Mouse (Mus musculus): ENCODE results near the gene Helb. TPM values are rescaled to one million over a fixed set of nuclear protein-coding genes. Genes with fewer than 3 reads are reported as not detected.
A peak's percentile ranks its signal among the peaks of the same experiment; 100 is the strongest.
"Not testable (repeated sequence)": the region's sequence is repeated elsewhere in the genome, so short reads cannot be mapped to it uniquely, and the experiment has no call there.

Helb gene
- polyA plus RNA-seq, 1 experiment from 2014 or later: 4.7 TPM

DNA sequence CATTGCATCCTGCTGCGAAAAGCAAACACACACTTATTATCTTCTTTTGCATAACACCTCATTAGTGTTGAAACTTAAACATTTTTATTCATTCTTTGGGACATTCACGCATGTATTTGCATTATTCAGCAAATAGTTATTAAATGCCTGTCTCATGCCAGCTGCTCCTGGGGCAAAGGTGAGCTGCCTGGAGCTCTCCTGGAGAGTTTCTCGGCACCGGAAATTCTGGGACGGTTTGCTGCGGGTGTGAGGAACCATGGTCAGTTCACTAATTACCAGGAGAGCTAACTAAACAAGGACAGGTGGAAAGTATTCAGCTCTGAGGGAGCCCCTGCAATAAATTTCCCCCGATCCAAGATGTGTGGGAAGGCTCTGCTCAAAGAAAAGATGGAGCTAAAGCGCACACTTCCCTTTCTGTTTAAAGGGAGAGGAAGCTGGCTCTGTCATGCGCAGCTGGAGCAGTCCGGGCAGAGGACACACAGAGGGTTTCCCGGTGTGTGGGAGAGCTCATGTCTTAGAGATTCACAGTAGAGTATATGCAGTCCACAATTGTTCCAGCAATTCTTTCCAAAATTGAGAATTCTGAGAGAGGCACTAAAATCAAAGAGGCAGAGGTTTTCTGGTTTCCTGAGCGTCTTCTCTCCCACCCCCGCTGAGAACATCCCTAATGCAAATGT, 16.0 kb upstream of the Helb start:
- peak overlapping the region; percentile 45 for H3K4me2 ChIP-seq (replicated peaks; ENCODE audit: low read depth, low read length)
- peaks cover 3% of the 10 kb centered on the region; the same call in 1 of the 2 replicates for H3K27me3 ChIP-seq (ENCODE audit: insufficient read depth, low read length)
- no peak overlapping the region for H3K27ac ChIP-seq (ENCODE audit: low read length)
- 0 out of 2 replicates have a peak, but pooled peaks cover 4% of the 10 kb centered on the region for H3K4me1 ChIP-seq (ENCODE audit: insufficient read depth, low read length)
- ATAC-seq (ENCODE audit: low FRiP score, low TSS enrichment): 0 out of 2 replicates have a peak, but pooled peaks have one; percentile 67
- H3K9me3 ChIP-seq (ENCODE audit: low read length): no peaks in the 10 kb centered on the region
- H3K36me3 ChIP-seq (ENCODE audit: insufficient read depth, low read length): no peaks in the 10 kb centered on the region
- H3K4me3 ChIP-seq (ENCODE audit: low read length): peak overlapping the region; percentile 24; the same call in 1 of the 2 replicates
- 25% methylated on average over 13 of the region's 13 CpGs for WGBS
- 0 out of 2 replicates have a peak overlapping the region, but pooled peaks have one; percentile 25 for H3K9ac ChIP-seq (replicated peaks; ENCODE audit: low read length)

GRCm38 (mm10) chr10:120125465-120125857, 12.7 kb upstream of the Helb start:
- Histone ChIP-seq H3K4me1 (ENCODE audit: insufficient read depth, low read length) (0 out of 2 replicates have a peak, but pooled peaks cover 4% of the 10 kb centered on the region), H3K27ac (ENCODE audit: low read length) (no peak overlapping the region), H3K4me3 (ENCODE audit: low read length) (no peak overlapping the region), H3K9me3 (ENCODE audit: low read length) (no peaks in the 10 kb centered on the region), H3K4me2 (replicated peaks; ENCODE audit: low read depth, low read length) (no peak overlapping the region), H3K9ac (replicated peaks; ENCODE audit: low read length) (no peak overlapping the region), H3K36me3 (ENCODE audit: insufficient read depth, low read length) (no peaks in the 10 kb centered on the region), H3K27me3 (ENCODE audit: insufficient read depth, low read length) (peaks cover 3% of the 10 kb centered on the region; the same call in 1 of the 2 replicates)
- 74% methylated on average over 10 of the region's 10 CpGs for WGBS
- ATAC-seq (ENCODE audit: low FRiP score, low TSS enrichment): no peak

DNA sequence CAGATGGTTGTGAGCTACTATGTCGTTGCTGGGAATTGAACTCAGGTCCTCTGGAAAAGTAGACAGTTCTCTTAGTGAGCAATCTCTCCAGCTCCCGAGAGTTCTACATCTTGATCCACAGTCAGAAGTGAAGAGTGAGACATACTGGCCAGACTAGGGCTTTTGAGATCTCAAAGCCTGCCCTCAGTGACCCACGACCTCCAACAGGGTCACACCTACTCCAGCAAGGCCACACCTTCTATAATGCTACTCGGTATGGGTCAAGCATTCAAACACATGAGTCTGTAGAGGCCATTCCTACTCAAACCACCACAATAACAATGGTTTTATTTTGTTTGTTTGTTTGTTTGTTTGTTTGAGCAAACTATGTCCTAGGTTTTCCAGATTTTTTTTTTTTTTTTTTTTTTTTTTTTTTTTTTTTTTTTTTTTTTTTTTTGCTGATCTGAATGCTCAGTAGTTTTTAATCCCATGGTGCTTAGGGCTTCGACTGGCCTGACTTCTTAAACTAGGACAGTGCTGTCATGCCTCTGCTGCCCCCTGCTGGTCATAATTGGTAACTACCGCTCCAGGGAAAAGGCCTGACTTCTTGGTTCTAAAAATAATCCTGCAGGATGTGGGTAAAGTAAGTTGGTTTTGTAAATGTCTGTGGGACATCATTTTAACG, 12.1 kb upstream of the Helb start:
- H3K4me1 ChIP-seq (ENCODE audit: insufficient read depth, low read length): 0 out of 2 replicates have a peak, but pooled peaks cover 4% of the 10 kb centered on the region
- H3K36me3 ChIP-seq (ENCODE audit: insufficient read depth, low read length): no peaks in the 10 kb centered on the region
- H3K9me3 ChIP-seq (ENCODE audit: low read length): no peaks in the 10 kb centered on the region
- 51% methylated on average over 7 of the region's 7 CpGs for WGBS
- no peak overlapping the region for H3K27ac ChIP-seq (ENCODE audit: low read length)
- H3K9ac ChIP-seq (replicated peaks; ENCODE audit: low read length): no peak overlapping the region
- peaks cover 3% of the 10 kb centered on the region; the same call in 1 of the 2 replicates for H3K27me3 ChIP-seq (ENCODE audit: insufficient read depth, low read length)
- no peak overlapping the region for H3K4me2 ChIP-seq (replicated peaks; ENCODE audit: low read depth, low read length)
- H3K4me3 ChIP-seq (ENCODE audit: low read length): no peak overlapping the region
- ATAC-seq (ENCODE audit: low FRiP score, low TSS enrichment): peak; percentile 51; the same call in 1 of the 2 replicates

DNA sequence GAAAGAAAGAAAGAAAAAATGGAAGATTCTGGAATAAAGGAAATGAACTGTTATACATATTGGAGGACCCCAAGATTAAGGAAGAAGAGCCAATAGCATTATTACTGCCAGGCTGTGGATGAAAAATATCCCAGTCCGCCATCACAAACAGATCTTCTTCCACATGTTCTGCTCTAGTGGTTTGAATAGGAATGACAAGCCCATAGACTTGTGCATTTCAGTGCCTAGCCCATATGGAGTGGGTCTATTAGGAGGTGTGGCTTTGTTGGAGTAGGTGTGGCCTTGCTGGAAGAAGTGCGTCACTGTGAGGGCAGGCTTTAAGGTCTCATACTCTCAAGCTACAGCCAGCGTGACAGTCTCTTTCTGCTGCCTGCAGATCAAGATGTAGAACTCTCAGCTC, 10.9 kb upstream of the Helb start:
- no peaks in the 10 kb centered on the region for H3K36me3 ChIP-seq (ENCODE audit: insufficient read depth, low read length)
- H3K4me1 ChIP-seq (ENCODE audit: insufficient read depth, low read length): 0 out of 2 replicates have a peak, but pooled peaks cover 3% of the 10 kb centered on the region
- no peak overlapping the region for H3K4me3 ChIP-seq (ENCODE audit: low read length)
- no peak overlapping the region for H3K27ac ChIP-seq (ENCODE audit: low read length)
- H3K27me3 ChIP-seq (ENCODE audit: insufficient read depth, low read length): peaks cover under 1% of the 10 kb centered on the region; the same call in 1 of the 2 replicates
- ATAC-seq (ENCODE audit: low FRiP score, low TSS enrichment): no peak
- H3K9ac ChIP-seq (replicated peaks; ENCODE audit: low read length): no peak overlapping the region
- 84% methylated on average over 3 of the region's 3 CpGs for WGBS
- H3K9me3 ChIP-seq (ENCODE audit: low read length): no peaks in the 10 kb centered on the region
- H3K4me2 ChIP-seq (replicated peaks; ENCODE audit: low read depth, low read length): no peak overlapping the region

DNA sequence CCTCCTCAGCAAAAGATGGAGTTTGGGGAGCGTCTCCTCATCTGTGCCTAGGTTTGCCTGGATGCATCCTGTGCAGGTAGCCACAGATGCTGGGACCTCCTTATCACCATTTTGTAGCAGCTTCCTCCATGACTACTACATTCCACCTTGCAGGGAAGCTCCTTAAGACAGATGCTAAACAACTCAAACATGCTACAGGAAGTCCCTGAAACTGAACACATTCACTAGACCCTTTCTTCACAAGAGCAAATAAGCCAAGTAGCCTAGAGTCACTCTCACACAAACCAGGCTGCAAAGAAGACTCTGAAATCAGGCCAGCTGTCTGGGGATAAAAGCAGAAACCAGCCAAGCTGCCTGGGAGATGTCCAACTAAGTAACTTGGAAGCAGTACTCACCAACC, 2.5 kb upstream of the Helb start:
- ATAC-seq (ENCODE audit: low FRiP score, low TSS enrichment): no peak
- peaks cover 4% of the 10 kb centered on the region; the same call in 1 of the 2 replicates for H3K4me1 ChIP-seq (ENCODE audit: insufficient read depth, low read length)
- no peak overlapping the region for H3K4me2 ChIP-seq (replicated peaks; ENCODE audit: low read depth, low read length)
- no peak overlapping the region for H3K9ac ChIP-seq (replicated peaks; ENCODE audit: low read length)
- WGBS: 84% methylated on average over 1 of the region's 1 CpGs
- no peak overlapping the region for H3K4me3 ChIP-seq (ENCODE audit: low read length)
- no peaks in the 10 kb centered on the region for H3K9me3 ChIP-seq (ENCODE audit: low read length)
- H3K27ac ChIP-seq (ENCODE audit: low read length): no peak overlapping the region
- H3K36me3 ChIP-seq (ENCODE audit: insufficient read depth, low read length): no peaks in the 10 kb centered on the region
- H3K27me3 ChIP-seq (ENCODE audit: insufficient read depth, low read length): no peaks in the 10 kb centered on the region

DNA sequence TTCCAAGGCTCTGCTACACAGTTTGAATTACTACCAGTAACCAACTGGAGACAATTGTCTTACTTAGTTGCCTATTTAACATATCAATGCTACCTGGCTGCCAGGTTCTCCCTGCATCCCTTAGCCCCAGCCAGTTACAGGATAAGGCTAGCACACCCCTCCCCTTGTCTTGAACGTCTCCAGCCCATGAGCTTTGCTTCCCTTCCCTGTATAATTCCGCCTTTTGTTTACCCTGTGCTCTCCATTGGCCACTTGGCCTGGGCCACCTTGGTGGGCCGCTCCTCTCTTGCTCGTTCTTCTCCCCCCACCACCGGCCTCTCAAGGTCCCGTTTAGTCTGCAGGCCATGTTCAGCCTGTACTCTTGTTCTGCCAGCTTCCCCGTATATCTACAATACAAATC, 1.7 kb upstream of the Helb start:
- H3K36me3 ChIP-seq (ENCODE audit: insufficient read depth, low read length): no peaks in the 10 kb centered on the region
- H3K4me1 ChIP-seq (ENCODE audit: insufficient read depth, low read length): peaks cover 4% of the 10 kb centered on the region; the same call in 1 of the 2 replicates
- H3K27me3 ChIP-seq (ENCODE audit: insufficient read depth, low read length): no peaks in the 10 kb centered on the region
- no peak overlapping the region for H3K9ac ChIP-seq (replicated peaks; ENCODE audit: low read length)
- ATAC-seq (ENCODE audit: low FRiP score, low TSS enrichment): no peak
- no peak overlapping the region for H3K27ac ChIP-seq (ENCODE audit: low read length)
- no peak overlapping the region for H3K4me2 ChIP-seq (replicated peaks; ENCODE audit: low read depth, low read length)
- 50% methylated on average over 7 of the region's 7 CpGs for WGBS
- no peak overlapping the region for H3K4me3 ChIP-seq (ENCODE audit: low read length)
- no peaks in the 10 kb centered on the region for H3K9me3 ChIP-seq (ENCODE audit: low read length)

DNA sequence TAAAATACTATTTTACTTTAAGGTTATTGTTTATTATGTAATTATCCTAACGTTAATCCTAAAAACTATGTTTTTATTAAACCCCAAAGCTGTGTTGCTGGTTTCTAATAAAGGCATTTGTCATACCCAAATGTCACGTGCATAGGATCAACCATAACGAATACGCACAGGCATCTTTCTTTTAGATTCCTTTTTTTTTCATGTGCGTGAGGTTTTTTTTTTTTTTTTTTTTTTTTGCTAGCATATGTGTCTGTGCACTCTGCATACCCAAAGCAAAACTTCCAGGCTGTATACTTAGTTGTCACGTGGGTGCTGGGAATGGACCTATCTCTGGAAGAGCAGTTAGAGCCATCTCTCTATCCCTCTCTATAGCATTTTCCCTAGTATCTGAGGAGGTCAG, 1.2 kb upstream of the Helb start:
- no peak for ATAC-seq (ENCODE audit: low FRiP score, low TSS enrichment)
- Histone ChIP-seq H3K4me1 (ENCODE audit: insufficient read depth, low read length) (peaks cover 4% of the 10 kb centered on the region; the same call in 1 of the 2 replicates), H3K4me3 (ENCODE audit: low read length) (no peak overlapping the region), H3K27me3 (ENCODE audit: insufficient read depth, low read length) (no peaks in the 10 kb centered on the region), H3K36me3 (ENCODE audit: insufficient read depth, low read length) (no peaks in the 10 kb centered on the region), H3K4me2 (replicated peaks; ENCODE audit: low read depth, low read length) (no peak overlapping the region), H3K27ac (ENCODE audit: low read length) (no peak overlapping the region), H3K9me3 (ENCODE audit: low read length) (no peaks in the 10 kb centered on the region), H3K9ac (replicated peaks; ENCODE audit: low read length) (no peak overlapping the region)
- WGBS: 78% methylated on average over 6 of the region's 6 CpGs

DNA sequence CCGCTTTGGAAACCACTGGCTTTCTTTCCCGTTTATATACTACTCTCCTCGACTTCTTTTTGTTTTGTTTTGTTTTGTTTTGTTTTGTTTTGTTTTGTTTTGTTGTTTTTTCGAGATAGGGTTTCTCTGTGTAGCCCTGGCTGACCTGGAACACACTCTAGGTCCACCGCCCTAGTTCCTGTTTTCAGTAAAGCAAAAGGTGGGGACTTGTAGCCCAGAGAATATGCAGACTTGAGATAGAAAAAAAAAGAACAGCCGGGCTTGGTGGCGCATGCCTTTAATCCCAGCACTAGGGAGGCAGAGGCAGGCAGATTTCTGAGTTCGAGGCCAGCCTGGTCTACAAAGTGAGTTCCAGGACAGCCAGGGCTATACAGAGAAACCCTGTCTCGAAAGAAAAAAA, 695 bp upstream of the Helb start:
- not testable (repeated sequence) for H3K36me3 ChIP-seq (ENCODE audit: insufficient read depth, low read length); H3K27ac ChIP-seq (ENCODE audit: low read length); H3K9me3 ChIP-seq (ENCODE audit: low read length); H3K27me3 ChIP-seq (ENCODE audit: insufficient read depth, low read length); H3K4me1 ChIP-seq (ENCODE audit: insufficient read depth, low read length); ATAC-seq (ENCODE audit: low FRiP score, low TSS enrichment)
- Histone ChIP-seq H3K4me3 (ENCODE audit: low read length) (peak overlapping the region; percentile 76), H3K4me2 (replicated peaks; ENCODE audit: low read depth, low read length) (peak overlapping the region; percentile 73), H3K9ac (replicated peaks; ENCODE audit: low read length) (peak overlapping the region; percentile 36; the same call in 1 of the 2 replicates)
- WGBS: 66% methylated on average over 9 of the region's 9 CpGs

GRCm38 (mm10) chr10:120111691-120112319, 982 bp downstream of the Helb start:
- no peaks in the 10 kb centered on the region for H3K27me3 ChIP-seq (ENCODE audit: insufficient read depth, low read length)

More at GRCm38 (mm10) chr10:120111691-120112319, 982 bp downstream of the Helb start:
- Histone ChIP-seq H3K9me3 (ENCODE audit: low read length) (no peaks in the 10 kb centered on the region), H3K4me2 (replicated peaks; ENCODE audit: low read depth, low read length) (peak overlapping the region; percentile 73), H3K4me1 (ENCODE audit: insufficient read depth, low read length) (peaks cover 4% of the 10 kb centered on the region; the same call in 1 of the 2 replicates), H3K4me3 (ENCODE audit: low read length) (peak overlapping the region; percentile 76), H3K36me3 (ENCODE audit: insufficient read depth, low read length) (peaks cover 3% of the 10 kb centered on the region; the same call in 1 of the 2 replicates), H3K27ac (ENCODE audit: low read length) (no peak overlapping the region), H3K9ac (replicated peaks; ENCODE audit: low read length) (0 out of 2 replicates have a peak overlapping the region, but pooled peaks have one; percentile 74)
- 72% methylated on average over 3 of the region's 3 CpGs for WGBS
- no peak for ATAC-seq (ENCODE audit: low FRiP score, low TSS enrichment)
